Mouse (Mus musculus) thymus, adult 2 months (tissue): ENCODE measurements around the gene Yars.

Experiments used
- CTCF ChIP-seq: fragments of 200-500 bp; IDR thresholded peaks from 2 replicates; pipeline ENCODE4 v1.5.1; 2012; ENCODE audit warnings: mild to moderate bottlenecking, control low read depth, low read length, moderate library complexity, borderline replicate concordance; ENCODE audit not compliant: control insufficient read depth, poor library complexity, insufficient read depth; ENCODE audit errors: extremely low read depth
- POLR2A ChIP-seq: fragments of 200-500 bp; IDR thresholded peaks from 2 replicates; pipeline ENCODE4 v1.6.1; 2012; ENCODE audit warnings: mild to moderate bottlenecking, low read length, control low read depth, moderate library complexity; ENCODE audit not compliant: control insufficient read depth, poor library complexity, insufficient read depth; ENCODE audit errors: extremely low read depth

GRCm38 (mm10) chr4:129230926-129231325 is 41.4 kb downstream of the Yars start:
- TF ChIP-seq POLR2A, result no peak
- no peak for TF ChIP-seq CTCF
